Mouse (Mus musculus): ENCODE measurements around the gene Apbb2. TPM values are rescaled to one million over a fixed set of nuclear protein-coding genes. Genes with fewer than 3 reads are reported as not detected.

Apbb2 gene
- polyA plus RNA-seq (2014; fragmentation: Illumina TruSeq; extraction: RNeasy Lipid Tissue Mini Kit (QIAGEN cat#74804); ENCODE audit: low read depth, low replicate concordance): 33.9 TPM

DNA sequence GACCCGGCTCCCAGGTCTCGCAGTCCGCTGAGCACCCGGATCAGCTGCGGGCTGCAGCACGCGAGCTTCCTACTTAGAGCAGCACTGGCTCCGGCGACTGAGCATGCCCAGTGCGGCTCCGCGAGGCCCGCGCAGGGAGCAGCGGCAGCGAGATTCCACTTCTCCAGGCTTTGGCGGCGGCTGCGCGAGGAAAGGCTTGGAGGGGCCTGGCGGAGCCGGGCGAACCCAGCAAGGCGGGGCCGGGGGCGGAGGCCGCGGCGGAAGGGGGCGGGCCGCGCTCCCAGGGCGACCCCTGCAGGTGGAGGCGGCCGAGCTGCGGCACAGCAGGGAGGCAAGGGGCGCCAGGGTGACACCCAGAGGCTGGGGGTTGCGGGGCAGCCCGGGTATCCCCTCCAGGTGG is at the start of gene Apbb2:
Gene Apbb2 (minus strand): TSS at position 188 of the 400 bp plus-strand sequence.

DNA sequence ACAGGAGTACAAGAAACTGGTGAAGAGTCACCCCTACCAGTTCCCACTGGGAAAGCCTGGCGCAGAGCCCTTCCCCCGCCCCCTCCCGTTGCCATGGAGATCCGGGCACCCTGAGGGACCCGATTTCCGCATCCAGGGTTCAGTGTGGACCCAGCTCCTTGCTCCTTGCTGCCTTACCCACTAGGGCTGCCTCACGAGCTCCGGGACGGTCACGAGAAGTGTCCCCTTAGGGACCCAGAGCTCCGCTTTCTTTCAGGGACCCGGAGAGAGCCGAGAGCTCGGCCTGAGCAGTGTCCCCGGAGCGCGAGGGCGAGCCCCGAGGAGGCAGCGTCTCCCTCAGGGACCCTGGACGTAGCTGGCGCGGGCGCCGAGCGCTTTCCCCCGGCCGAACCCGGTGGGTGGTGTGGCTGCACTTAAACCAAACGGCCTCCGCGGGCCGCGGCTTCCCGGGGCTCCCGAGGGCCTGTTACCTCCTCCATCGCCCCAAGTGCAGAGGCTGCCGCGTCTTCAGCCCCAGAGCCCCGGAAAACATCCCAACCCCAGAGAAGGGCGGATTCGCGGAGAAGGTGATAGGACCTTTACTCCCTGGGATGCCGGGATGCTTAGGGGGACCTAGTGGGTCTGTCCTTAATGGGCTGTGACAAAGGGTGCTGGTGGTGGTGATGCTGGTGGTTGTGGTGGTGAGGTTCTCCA is 358.7 kb downstream of the Apbb2 start, which contains the start of gene Nsun7:
Gene Nsun7 (plus strand): TSS at position 142 of the 693 bp plus-strand sequence.

Other genes starting within 250 kb of the Apbb2 start
- 10.7 TPM for gene Uchl1, start 57.3 kb upstream of the Apbb2 start, polyA plus RNA-seq (2014; fragmentation: Illumina TruSeq; extraction: RNeasy Lipid Tissue Mini Kit (QIAGEN cat#74804); ENCODE audit: low read depth, low replicate concordance)
- gene Limch1, start 127.0 kb upstream of the Apbb2 start, polyA plus RNA-seq (2014; fragmentation: Illumina TruSeq; extraction: RNeasy Lipid Tissue Mini Kit (QIAGEN cat#74804); ENCODE audit: low read depth, low replicate concordance): 80.2 TPM